Mouse (Mus musculus): ENCODE measurements around the gene Skiv2l.
"Not testable (repeated sequence)": the region's sequence is repeated elsewhere in the genome, so short reads cannot be mapped to it uniquely, and the experiment has no call there.

Skiv2l gene

GRCm38 (mm10) chr17:34865981-34866380, 16.0 kb upstream of the Skiv2l start:
- no peak for DNase-seq

GRCm38 (mm10) chr17:34862416-34863081, 12.5 kb upstream of the Skiv2l start, which contains the start of gene Cfb:
Cfb (minus strand) TSS chr17:34862518.
- no peak for DNase-seq

- DNase-seq: no peak
Observed at GRCm38 (mm10) chr17:34861704-34862415, 11.8 kb upstream of the Skiv2l start.

GRCm38 (mm10) chr17:34860514-34860913, 10.5 kb upstream of the Skiv2l start:
- DNase-seq: no peak

GRCm38 (mm10) chr17:34858670-34859069, 8.7 kb upstream of the Skiv2l start:
- no peak for DNase-seq

GRCm38 (mm10) chr17:34855825-34856224, 5.8 kb upstream of the Skiv2l start:
- DNase-seq: peak; percentile 38 to 44

GRCm38 (mm10) chr17:34854761-34855160, 4.8 kb upstream of the Skiv2l start:
- no peak for DNase-seq

GRCm38 (mm10) chr17:34853511-34853910, 3.5 kb upstream of the Skiv2l start:
- no peak for DNase-seq

GRCm38 (mm10) chr17:34850517-34851125, 611 bp upstream of the Skiv2l start:
- no peak for DNase-seq

GRCm38 (mm10) chr17:34847615-34848014, 2.4 kb downstream of the Skiv2l start:
- no peak for DNase-seq

- no peak for DNase-seq
Observed at GRCm38 (mm10) chr17:34847192-34847591, 2.8 kb downstream of the Skiv2l start.

GRCm38 (mm10) chr17:34844884-34845283, 5.1 kb downstream of the Skiv2l start:
- DNase-seq: no peak

- no peak for DNase-seq
Observed at GRCm38 (mm10) chr17:34840736-34841307, 9.2 kb downstream of the Skiv2l start.

GRCm38 (mm10) chr17:34838785-34839184, 11.2 kb downstream of the Skiv2l start:
- no peak for DNase-seq

GRCm38 (mm10) chr17:34837464-34838324, 12.3 kb downstream of the Skiv2l start:
- DNase-seq: peak in 1 of 2 experiments; percentile 26

GRCm38 (mm10) chr17:34836856-34837221, 13.2 kb downstream of the Skiv2l start, which contains the start of the genes Stk19 and Dxo:
Stk19 (minus strand) TSS chr17:34836945.
Dxo (plus strand) TSS chr17:34837019.
- DNase-seq: peak; percentile 96 to 97

GRCm38 (mm10) chr17:34836155-34836855, 13.7 kb downstream of the Skiv2l start:
- DNase-seq: no peak

- DNase-seq: not testable (repeated sequence)
Observed at GRCm38 (mm10) chr17:34830776-34831175, 19.2 kb downstream of the Skiv2l start.

GRCm38 (mm10) chr17:34814818-34815370, 35.1 kb downstream of the Skiv2l start:
- no peak for DNase-seq

GRCm38 (mm10) chr17:34813747-34814146, 36.3 kb downstream of the Skiv2l start:
- DNase-seq: peak; percentile 46 to 49

- DNase-seq: no peak
Observed at GRCm38 (mm10) chr17:34811275-34811674, 38.7 kb downstream of the Skiv2l start.

Measured in cerebellum, postnatal 36 days (tissue).